ENCODE assay signal across 9 mouse cellular contexts in the genomic region with DNA sequence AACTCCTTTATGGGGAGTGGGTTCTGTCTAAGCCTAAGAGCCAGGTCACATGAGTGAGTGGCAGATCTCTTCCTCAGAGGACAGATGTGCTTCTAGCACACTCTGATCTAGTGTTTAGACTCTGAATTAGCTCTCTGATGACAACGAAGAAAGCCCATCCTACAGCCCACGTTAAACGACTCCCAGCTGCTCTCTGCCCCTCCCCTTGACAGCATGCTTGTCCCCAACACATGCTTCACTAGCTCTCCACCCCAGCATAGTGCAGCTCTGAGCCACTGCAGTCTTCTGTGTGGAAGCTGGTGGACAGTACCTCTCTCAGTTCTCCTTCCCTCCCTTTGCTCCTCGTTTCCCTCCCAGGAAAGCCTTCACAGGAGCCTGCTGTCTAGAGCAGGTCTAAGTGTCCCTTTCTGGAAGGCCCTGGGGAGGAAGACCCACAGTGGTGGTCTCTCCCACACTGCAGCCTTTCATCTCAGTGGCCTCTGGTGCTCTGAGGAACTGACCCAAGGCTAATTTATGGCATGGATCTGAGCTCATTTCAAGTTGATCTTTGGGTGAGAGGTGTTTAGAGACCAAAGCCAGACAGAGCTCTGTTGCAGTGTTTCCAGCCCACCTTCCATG. TPM values are rescaled to one million over a fixed set of nuclear protein-coding genes. Genes with fewer than 3 reads are reported as not detected.
DNase-seq lines count a peak whose midpoint lies in the region; ATAC-seq and TF ChIP-seq lines count a peak whose summit lies in the region.
"Had no signal": no experiment of that assay in that cellular context is flagged by ENCODE, and none has a peak within 500 bp of the region (broad histone marks: within the 10 kb centered on the region; RNA-seq: fewer than 3 reads in every experiment).

No protein-coding gene starts in this region.

- H3K9me3 ChIP-seq in heart, embryonic 16.5 days (replicated peaks; ENCODE audit: control insufficient read depth, low read length) = no peaks in the 10 kb centered on the region
- H3K9me3 ChIP-seq in liver, postnatal 0 days (ENCODE audit: low read length) = no peaks in the 10 kb centered on the region

- H3K4me2 ChIP-seq in heart, embryonic 16.5 days (ENCODE audit: low read depth, low read length) = no peak overlapping the region
- H3K4me2 ChIP-seq in liver, postnatal 0 days (ENCODE audit: low read depth, low read length) = no peak overlapping the region
- H3K4me2 ChIP-seq in myocyte (ENCODE audit: low read depth) = peak overlapping the region; percentile 26

- H3ac ChIP-seq in myocyte (ENCODE audit: control insufficient read depth, insufficient read length) = no peak overlapping the region

- intact Hi-C loops in heart, postnatal 25 days (cut with DNase I) = no loop called here

- no peak overlapping the region for H3K4me3 ChIP-seq in heart, embryonic 16.5 days (ENCODE audit: low read length)
- no peak overlapping the region for H3K4me3 ChIP-seq in liver, postnatal 0 days (ENCODE audit: low read depth, low read length)
- no peak overlapping the region for H3K4me3 ChIP-seq in myocyte

- H3K27me3 ChIP-seq in heart, embryonic 16.5 days (ENCODE audit: control insufficient read depth, insufficient read depth, low read length) = no peaks in the 10 kb centered on the region
- H3K27me3 ChIP-seq in liver, postnatal 0 days (ENCODE audit: insufficient read depth, low read length) = no peaks in the 10 kb centered on the region
- no peaks in the 10 kb centered on the region for H3K27me3 ChIP-seq in myocyte (ENCODE audit: control insufficient read depth, insufficient read depth, insufficient read length)

- no peak for TF ChIP-seq EP300 in liver, postnatal 0 days (IDR thresholded peaks at IDR 0.05; ENCODE audit: low read depth)

- TF ChIP-seq CTCF in liver, postnatal 0 days (IDR thresholded peaks at IDR 0.05; ENCODE audit: low read depth) = no peak

- no peak for ATAC-seq in heart, embryonic 16.5 days (replicated peaks; ENCODE audit: extremely low read depth, insufficient read depth, low FRiP score)
- no peak for ATAC-seq in liver, postnatal 0 days

- peaks cover 33% of the 10 kb centered on the region for H3K79me2 ChIP-seq in myocyte (ENCODE audit: control insufficient read depth, insufficient read depth)

- no peak for TF ChIP-seq POLR2A in myocyte (IDR thresholded peaks at IDR 0.05; ENCODE audit: insufficient read length, low read depth)

- H3K36me3 ChIP-seq in heart, embryonic 16.5 days (ENCODE audit: control insufficient read depth, insufficient read depth) = no peaks in the 10 kb centered on the region
- H3K36me3 ChIP-seq in liver, postnatal 0 days (replicated peaks; ENCODE audit: insufficient read depth, low read length) = no peaks in the 10 kb centered on the region
- H3K36me3 ChIP-seq in myocyte (ENCODE audit: control insufficient read depth, insufficient read depth) = no peaks in the 10 kb centered on the region

- 0 out of 2 replicates have a peak overlapping the region, but pooled peaks have one; percentile 10 for H3K27ac ChIP-seq in heart, embryonic 16.5 days (ENCODE audit: low read length)
- H3K27ac ChIP-seq in liver, postnatal 0 days (ENCODE audit: low read depth) = peak overlapping the region; percentile 34; the same call in 1 of the 2 replicates

- H3K4me1 ChIP-seq in heart, embryonic 16.5 days (ENCODE audit: control insufficient read depth, insufficient read depth, low read length) = peaks cover 40% of the 10 kb centered on the region
- peaks cover 65% of the 10 kb centered on the region for H3K4me1 ChIP-seq in liver, postnatal 0 days (ENCODE audit: insufficient read depth)

- DNase-seq in heart, postnatal 25 days (ENCODE audit: low spot score) = no peak
- no peak for DNase-seq in liver, postnatal 0 days
- no peak for DNase-seq in liver
- DNase-seq in brain, adult 2 months (ENCODE audit: low read depth, low spot score) = peak; percentile 48
- DNase-seq in cerebellum, postnatal 4 days (ENCODE audit: low spot score in 2 of 2) = no peak
- DNase-seq in adrenal gland, adult 2 months = no peak
- DNase-seq: heart, postnatal 14 days had no signal

- peak overlapping the region; percentile 42; the same call in 1 of the 2 replicates for H3K9ac ChIP-seq in heart, embryonic 16.5 days (ENCODE audit: low read length)
- H3K9ac ChIP-seq in liver, postnatal 0 days (replicated peaks) = no peak overlapping the region

- WGBS in heart, embryonic 16.5 days = 9% methylated on average over 4 of the region's 4 CpGs
- WGBS in liver, postnatal 0 days (ENCODE audit: insufficient replicate concordance) = 33% methylated on average over 4 of the region's 4 CpGs

TF ChIP-seq in myocyte, 11 proteins besides CTCF, POLR2A, EP300 and RAD21:
- TF ChIP-seq MYOD1 (IDR thresholded peaks at IDR 0.05; ENCODE audit: control insufficient read depth in 1 of 3, insufficient read length in 2 of 3, low read depth in 2 of 3) (peak; percentile 9 to 80 (median 66)), MYOG (IDR thresholded peaks at IDR 0.05; ENCODE audit: control insufficient read depth in 1 of 3, insufficient read depth in 1 of 3, insufficient read length in 2 of 3, low read depth in 2 of 3) (peak; percentile 32 to 91 (median 53)), CEBPB (IDR thresholded peaks at IDR 0.05; ENCODE audit: insufficient read depth, poor library complexity, severe bottlenecking) (no peak)

RNA-seq across cellular contexts. Expression of gene Rapgef1, which starts 43.8 kb away (rescaled TPM):
- polyA plus RNA-seq in heart, embryonic 16.5 days (2015; fragmentation: Nextera tagmentation; extraction: Ambion mirVana) = 11.3 and 12.9 TPM in 2 replicates
- 10 to 100 TPM; 85.1 to 94.1 TPM for total RNA-seq in heart, postnatal 25 days (2021)
- polyA plus RNA-seq in liver, postnatal 0 days (2015; fragmentation: Nextera tagmentation; extraction: Ambion mirVana) = 4.8 and 5.1 TPM in 2 replicates
- polyA plus RNA-seq in myocyte (2012; fragmentation: generic; extraction: Trizol) = 74.5 TPM
- 10 to 100 TPM; 46.2 to 48.2 TPM for total RNA-seq in adrenal gland, adult 2 months (2021)
- 44.1 and 50.9 TPM in 2 replicates for polyA plus RNA-seq in adrenal gland, adult 2 months (2012; rRNA removed)
